Mouse (Mus musculus) c-Kit-positive CD71-positive TER-119-negative erythroid progenitor cells, embryonic 14.5 days (primary cell): Measurements from ENCODE around the gene Smarce1.

Source experiments
- DNase-seq: peaks from one replicate; pipeline ENCODE4 v3.0.0-alpha.2; 2013; ENCODE audit warnings: low read depth

Gene Smarce1

GRCm38 (mm10) chr11:99169438-99169837 is 61.4 kb downstream of the Smarce1 start:
- DNase-seq: no peak

- DNase-seq: no peak
These were observed 62.8 kb downstream of the Smarce1 start for GRCm38 (mm10) chr11:99168030-99168474.

GRCm38 (mm10) chr11:99167576-99167975 is 63.2 kb downstream of the Smarce1 start:
- no peak for DNase-seq

GRCm38 (mm10) chr11:99166241-99166640 is 64.6 kb downstream of the Smarce1 start:
- no peak for DNase-seq

- DNase-seq: no peak
These were observed 65.6 kb downstream of the Smarce1 start for GRCm38 (mm10) chr11:99165031-99165752.

- DNase-seq: no peak
These were observed 67.7 kb downstream of the Smarce1 start for GRCm38 (mm10) chr11:99162972-99163686.

GRCm38 (mm10) chr11:99161648-99162047 is 69.2 kb downstream of the Smarce1 start:
- no peak for DNase-seq

- DNase-seq: no peak
These were observed 70.6 kb downstream of the Smarce1 start for GRCm38 (mm10) chr11:99160228-99160627.
